Mouse (Mus musculus) gastrocnemius, adult 18-20 months (tissue): ENCODE data around the gene Sh3tc1. TPM values are rescaled to one million over a fixed set of nuclear protein-coding genes. Genes with fewer than 3 reads are reported as not detected.
A peak's percentile ranks its signal among the peaks of the same experiment; 100 is the strongest.

ENCODE experiments used
- DNase-seq: peaks from one replicate; pipeline ENCODE4 v3.0.0; 2021; ENCODE audit warnings: low spot score
- total RNA-seq, 2 experiments: library from RNA; stranded (reverse); gene quantifications; 2 replicates each; pipeline ENCODE4 v1.2.3; 2021

Sh3tc1 gene
- total RNA-seq, 2 experiments from 2014 or later: 2.1 to 3.9 TPM

GRCm38 (mm10) chr5:35722654-35723053 is 17.1 kb downstream of the Sh3tc1 start:
- no peak for DNase-seq

- DNase-seq: no peak
These were observed 17.9 kb downstream of the Sh3tc1 start for GRCm38 (mm10) chr5:35721933-35722332.

GRCm38 (mm10) chr5:35719880-35720279 is 19.9 kb downstream of the Sh3tc1 start:
- DNase-seq: no peak

- DNase-seq: no peak
These were observed 20.4 kb downstream of the Sh3tc1 start for GRCm38 (mm10) chr5:35719343-35719742.

GRCm38 (mm10) chr5:35718817-35719216 is 21.0 kb downstream of the Sh3tc1 start:
- DNase-seq: no peak

- DNase-seq: peak; percentile 46
These were observed 21.8 kb downstream of the Sh3tc1 start for GRCm38 (mm10) chr5:35717946-35718345.

- no peak for DNase-seq
These were observed 22.3 kb downstream of the Sh3tc1 start for GRCm38 (mm10) chr5:35717455-35717854.

- peak; percentile 82 for DNase-seq
These were observed 26.0 kb downstream of the Sh3tc1 start for GRCm38 (mm10) chr5:35713649-35714354.

- no peak for DNase-seq
These were observed 27.3 kb downstream of the Sh3tc1 start for GRCm38 (mm10) chr5:35712517-35712916.

- no peak for DNase-seq
These were observed 28.9 kb downstream of the Sh3tc1 start for GRCm38 (mm10) chr5:35710931-35711330.

- DNase-seq: no peak
These were observed 29.3 kb downstream of the Sh3tc1 start for GRCm38 (mm10) chr5:35710481-35710880.

- no peak for DNase-seq
These were observed 34.4 kb downstream of the Sh3tc1 start for GRCm38 (mm10) chr5:35705411-35705810.

- no peak for DNase-seq
These were observed 36.0 kb downstream of the Sh3tc1 start for GRCm38 (mm10) chr5:35703814-35704213.

- no peak for DNase-seq
These were observed 36.6 kb downstream of the Sh3tc1 start for GRCm38 (mm10) chr5:35703183-35703582.

GRCm38 (mm10) chr5:35702582-35703140 is 37.1 kb downstream of the Sh3tc1 start:
- DNase-seq: no peak

GRCm38 (mm10) chr5:35701042-35701441 is 38.7 kb downstream of the Sh3tc1 start:
- DNase-seq: peak; percentile 82

- no peak for DNase-seq
These were observed 44.0 kb downstream of the Sh3tc1 start for GRCm38 (mm10) chr5:35695815-35696214.

- DNase-seq: no peak
These were observed 46.1 kb downstream of the Sh3tc1 start for GRCm38 (mm10) chr5:35693638-35694037.

- DNase-seq: peak; percentile 41
These were observed 48.5 kb downstream of the Sh3tc1 start for GRCm38 (mm10) chr5:35691246-35691645.

- DNase-seq: peak; percentile 67
These were observed 49.2 kb downstream of the Sh3tc1 start for GRCm38 (mm10) chr5:35690485-35691165.

- no peak for DNase-seq
These were observed 50.4 kb downstream of the Sh3tc1 start for GRCm38 (mm10) chr5:35689374-35689773.

GRCm38 (mm10) chr5:35688851-35689250 is 50.9 kb downstream of the Sh3tc1 start:
- DNase-seq: no peak

GRCm38 (mm10) chr5:35687098-35687497 is 52.7 kb downstream of the Sh3tc1 start:
- no peak for DNase-seq
